Mouse (Mus musculus) megakaryocyte, embryonic 14.5 days (primary cell): ENCODE data around the gene Gaa. TPM values are rescaled to one million over a fixed set of nuclear protein-coding genes. Genes with fewer than 3 reads are reported as not detected.
"Not testable (repeated sequence)": the region's sequence is repeated elsewhere in the genome, so short reads cannot be mapped to it uniquely, and the experiment has no call there.

ENCODE experiments used
- H3K27me3 ChIP-seq: replicated peaks from 2 replicates; pipeline ENCODE3; 2012; ENCODE audit warnings: inconsistent platforms
- H3K36me3 ChIP-seq: replicated peaks from 2 replicates; pipeline ENCODE3; 2012; ENCODE audit warnings: low read length, inconsistent platforms, mixed read lengths
- H3K4me1 ChIP-seq: 2 replicates; pipeline ENCODE4 v1.6.1; 2012; ENCODE audit warnings: inconsistent platforms
- H3K4me3 ChIP-seq: replicated peaks from 2 replicates; pipeline ENCODE3; 2012; ENCODE audit warnings: moderate library complexity, mild to moderate bottlenecking, inconsistent platforms
- H3K9me3 ChIP-seq: 2 replicates; pipeline ENCODE4 v1.6.1; 2012; ENCODE audit warnings: inconsistent platforms
- FLI1 ChIP-seq: IDR thresholded peaks from 2 replicates; pipeline ENCODE4 v1.6.1; 2012; ENCODE audit warnings: low read length, inconsistent platforms, mixed read lengths
- GATA1 ChIP-seq: IDR thresholded peaks from 3 replicates; pipeline ENCODE4 v1.6.1; 2012; ENCODE audit warnings: mixed read lengths, low read length, inconsistent platforms, borderline replicate concordance
- polyA plus RNA-seq: library from polyadenylated mRNA; stranded (reverse); fragments of >175 nt; gene quantifications from 2 replicates; pipeline ENCODE4 v1.2.3, GENCODE M21; 2012; ENCODE audit warnings: low replicate concordance; ENCODE audit not compliant: insufficient read depth

The Gaa gene
- polyA plus RNA-seq, 1 experiment: 44.2 TPM

DNA sequence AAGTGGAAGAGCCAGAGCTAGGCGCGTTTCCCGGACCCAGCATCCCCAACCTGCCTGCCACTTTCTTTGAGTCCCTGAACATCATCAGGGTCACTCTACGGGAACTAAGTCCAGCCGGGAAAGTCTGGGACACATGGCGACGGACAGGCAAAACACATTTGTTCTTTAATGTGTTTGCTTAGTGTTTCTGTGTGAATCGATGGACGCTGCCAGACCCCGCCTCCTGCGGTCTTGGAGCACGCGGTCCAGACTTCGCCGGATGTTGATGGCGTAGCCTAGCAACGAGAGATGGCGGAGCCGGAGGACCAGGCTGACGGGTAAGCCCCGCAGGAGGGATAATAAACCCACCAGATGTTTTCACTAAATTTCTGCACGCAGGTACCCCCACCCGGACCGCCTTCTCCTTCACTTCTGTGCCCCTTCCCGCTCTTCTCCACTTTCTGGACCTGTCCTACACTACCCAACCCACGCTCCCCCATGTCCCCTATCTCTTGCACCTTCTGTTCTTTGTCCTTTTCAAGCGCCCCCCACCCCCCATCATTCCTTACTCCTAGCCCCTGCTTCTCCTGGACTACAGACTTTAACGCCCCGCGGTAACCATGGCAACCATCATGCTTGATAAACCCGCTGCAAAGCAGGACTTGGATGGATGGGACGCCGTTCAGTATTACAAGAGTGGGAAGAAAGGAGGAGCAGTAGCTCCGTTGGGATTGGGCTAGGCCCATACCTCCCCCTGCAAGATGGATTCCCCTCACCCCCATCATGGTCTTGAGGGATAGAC is 38.7 kb upstream of the Gaa start:
- TF ChIP-seq FLI1 (no peak), GATA1 (no peak)
- peaks cover 89% of the 10 kb centered on the region for H3K27me3 ChIP-seq
- H3K4me1 ChIP-seq: peaks cover 22% of the 10 kb centered on the region
- peak overlapping the region; percentile 92 for H3K4me3 ChIP-seq
- H3K9me3 ChIP-seq: no peaks in the 10 kb centered on the region
- H3K36me3 ChIP-seq: no peaks in the 10 kb centered on the region

DNA sequence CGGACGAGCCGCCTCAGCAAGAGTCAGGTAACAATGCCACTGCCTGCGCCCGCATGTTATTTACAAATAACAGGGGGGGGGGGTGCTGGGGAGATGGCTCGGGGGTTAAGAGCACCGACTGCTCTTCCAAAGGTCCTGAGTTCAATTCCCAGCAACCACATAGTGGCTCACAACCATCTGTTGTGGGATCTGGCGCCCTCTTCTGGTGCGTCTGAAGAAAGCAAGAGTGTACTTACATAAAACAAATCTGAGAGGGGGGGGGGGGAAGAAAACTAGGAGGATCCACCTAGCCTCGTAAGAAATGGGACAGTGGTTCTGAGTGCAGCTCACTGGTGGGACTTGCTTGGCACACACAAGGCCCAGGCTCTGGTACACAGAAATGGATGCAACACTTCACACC is 32.9 kb upstream of the Gaa start:
- Histone ChIP-seq H3K36me3 (no peaks in the 10 kb centered on the region), H3K9me3 (peaks cover 14% of the 10 kb centered on the region), H3K4me1 (peaks cover 24% of the 10 kb centered on the region), H3K4me3 (no peak overlapping the region), H3K27me3 (peaks cover 66% of the 10 kb centered on the region)
- TF ChIP-seq GATA1 (no peak), FLI1 (no peak)

DNA sequence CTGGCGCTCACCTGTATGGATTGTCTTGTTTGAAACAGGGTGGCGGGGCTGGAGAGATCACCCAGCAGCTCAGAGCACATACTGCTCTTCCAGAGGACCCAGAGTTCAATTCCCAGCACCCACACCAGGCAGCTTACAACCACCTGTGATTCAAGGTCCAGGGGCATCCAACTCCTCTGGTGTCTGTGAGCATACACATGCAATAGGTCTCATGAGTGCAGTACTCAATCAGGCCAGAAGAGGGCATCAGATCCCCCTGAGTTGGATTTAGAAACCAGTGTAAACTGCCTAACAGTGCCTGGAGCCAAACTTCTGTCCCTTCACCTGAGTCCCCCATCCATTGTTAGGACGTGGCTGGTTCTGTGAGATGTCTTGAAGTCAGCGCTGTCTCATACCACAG is 32.1 kb upstream of the Gaa start:
- Histone ChIP-seq H3K4me1 (peaks cover 24% of the 10 kb centered on the region), H3K27me3 (peaks cover 65% of the 10 kb centered on the region), H3K36me3 (no peaks in the 10 kb centered on the region), H3K4me3 (no peak overlapping the region), H3K9me3 (peaks cover 16% of the 10 kb centered on the region)
- TF ChIP-seq FLI1: no peak

DNA sequence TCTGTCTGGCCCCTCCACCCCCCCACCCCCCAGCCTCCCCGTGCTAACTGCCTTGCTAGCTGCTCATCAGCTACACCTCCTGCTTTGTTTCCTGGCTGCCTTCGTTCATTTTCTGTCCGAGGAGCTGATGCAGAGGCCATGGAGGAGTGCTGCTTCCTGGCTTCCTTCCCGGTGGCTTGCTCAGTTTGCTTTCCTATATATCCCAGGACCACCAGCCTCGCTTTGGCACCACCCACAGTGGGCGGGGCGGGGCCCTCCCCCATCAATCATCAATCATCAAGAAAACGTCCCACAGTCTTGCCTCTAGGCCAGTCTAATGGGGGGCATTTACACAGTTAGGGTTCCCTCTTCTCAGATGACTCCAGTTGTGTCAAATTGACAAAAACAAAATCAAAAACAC is 31.3 kb upstream of the Gaa start:
- peaks cover 59% of the 10 kb centered on the region for H3K27me3 ChIP-seq
- peaks cover 16% of the 10 kb centered on the region for H3K9me3 ChIP-seq

DNA sequence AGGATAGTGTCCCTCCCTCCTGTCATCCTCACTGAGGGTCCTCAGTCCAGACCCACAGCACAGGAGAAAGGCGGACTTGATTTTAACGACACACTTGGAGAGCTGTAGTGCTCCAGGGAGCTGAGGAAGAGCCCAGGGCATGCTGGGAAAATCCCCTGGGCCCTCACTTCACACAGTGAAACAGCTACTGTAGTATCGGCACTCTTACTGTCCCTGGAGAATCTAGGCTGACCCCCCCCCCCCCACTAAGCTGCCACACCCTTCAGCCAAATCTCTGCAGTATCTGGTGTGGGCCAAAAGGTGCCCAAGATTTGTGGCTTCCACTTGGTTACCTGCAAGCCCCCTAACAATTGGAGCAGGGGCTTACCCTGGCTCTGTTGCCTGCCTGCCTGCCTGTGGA is 30.7 kb upstream of the Gaa start:
- TF ChIP-seq FLI1 (no peak), GATA1 (no peak)
- H3K27me3 ChIP-seq: peaks cover 55% of the 10 kb centered on the region

More for the DNA sequence above, 31.3 kb upstream of the Gaa start:
- Histone ChIP-seq H3K4me3 (no peak overlapping the region), H3K4me1 (peaks cover 24% of the 10 kb centered on the region), H3K36me3 (no peaks in the 10 kb centered on the region)
- no peak for TF ChIP-seq FLI1
- TF ChIP-seq GATA1: no peak

DNA sequence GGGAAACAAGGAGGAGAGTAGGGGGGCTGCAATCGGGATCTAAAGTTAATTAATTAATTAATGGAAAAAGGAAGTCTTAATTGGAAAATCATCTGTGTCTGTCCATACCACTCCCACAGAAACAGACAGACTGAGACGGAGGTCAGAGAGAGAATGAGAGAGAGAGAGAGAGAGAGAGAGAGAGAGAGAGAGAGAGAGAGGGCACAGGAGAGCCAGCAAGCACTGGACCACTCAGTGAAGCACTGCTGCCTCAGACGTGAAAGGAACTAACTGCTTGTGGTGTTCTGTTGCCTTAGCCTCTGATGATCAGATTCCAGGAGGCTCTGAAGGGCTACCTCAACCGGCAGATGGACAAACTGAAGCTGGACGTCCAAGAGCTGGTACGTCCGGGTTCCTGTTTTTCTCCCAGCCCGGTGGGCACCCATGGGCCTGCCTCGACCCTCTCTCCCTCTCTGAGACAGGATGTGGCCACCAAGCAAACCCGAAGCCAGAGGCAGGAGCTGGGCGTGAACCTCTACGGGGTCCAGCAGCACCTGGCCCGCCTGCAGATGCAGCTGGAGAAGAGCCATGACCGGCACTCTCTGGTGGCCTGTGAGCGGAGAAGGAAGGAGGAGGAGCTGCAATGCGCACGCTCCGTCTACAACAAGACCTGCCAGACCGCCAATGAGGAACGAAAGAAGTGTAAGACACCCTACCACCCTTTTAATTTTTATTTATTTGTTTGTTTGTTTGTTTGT is 30.0 kb upstream of the Gaa start:
- H3K9me3 ChIP-seq: peaks cover 20% of the 10 kb centered on the region
- peaks cover 55% of the 10 kb centered on the region for H3K27me3 ChIP-seq
- TF ChIP-seq GATA1: no peak
- no peak for TF ChIP-seq FLI1
- no peaks in the 10 kb centered on the region for H3K36me3 ChIP-seq
- H3K4me3 ChIP-seq: peak overlapping the region; percentile 91
- peaks cover 24% of the 10 kb centered on the region for H3K4me1 ChIP-seq

More for the DNA sequence above, 30.7 kb upstream of the Gaa start:
- Histone ChIP-seq H3K4me3 (no peak overlapping the region), H3K4me1 (peaks cover 24% of the 10 kb centered on the region), H3K9me3 (peaks cover 16% of the 10 kb centered on the region), H3K36me3 (no peaks in the 10 kb centered on the region)

DNA sequence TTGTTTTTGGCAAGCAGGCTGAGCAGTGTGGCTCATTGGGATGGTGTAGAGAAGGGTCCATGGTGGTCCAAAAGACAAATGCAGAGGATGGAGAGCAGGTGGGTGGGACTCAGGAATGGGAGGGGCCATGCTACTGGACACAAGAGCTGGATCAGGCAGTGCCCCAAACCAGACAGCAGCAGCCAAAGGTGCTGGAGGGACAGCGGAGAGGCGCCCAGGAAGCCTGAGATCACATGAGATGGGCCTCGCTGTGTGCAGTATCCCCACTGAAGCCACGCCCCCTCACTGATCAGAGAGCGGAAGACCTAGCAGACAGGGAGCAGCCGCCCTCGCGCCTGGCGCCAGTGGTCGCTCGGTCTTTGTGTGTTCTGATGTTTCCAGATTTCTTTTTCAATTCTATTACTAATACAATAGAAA is 29.4 kb upstream of the Gaa start:
- peaks cover 58% of the 10 kb centered on the region for H3K27me3 ChIP-seq
- no peaks in the 10 kb centered on the region for H3K36me3 ChIP-seq
- H3K9me3 ChIP-seq: peaks cover 20% of the 10 kb centered on the region

DNA sequence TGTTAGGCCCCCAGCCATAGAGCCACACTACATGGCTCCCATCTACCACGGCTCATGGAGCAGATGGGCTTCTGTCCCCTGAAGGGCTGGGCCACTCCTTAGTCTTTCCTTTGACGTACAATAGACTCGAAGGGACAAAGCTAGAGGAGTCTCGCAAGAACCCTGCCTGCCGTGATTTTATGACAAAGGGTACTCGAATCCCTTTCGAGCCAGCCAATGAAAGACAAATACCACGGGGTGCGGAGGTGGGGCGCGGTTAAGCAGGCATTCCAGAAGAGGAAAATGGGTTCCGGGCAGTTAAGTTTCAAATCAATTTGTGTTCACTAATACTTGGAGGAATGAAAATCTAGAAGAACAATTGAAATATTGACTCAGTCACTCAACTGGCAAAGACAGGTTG is 28.2 kb upstream of the Gaa start:
- Histone ChIP-seq H3K4me3 (no peak overlapping the region), H3K4me1 (peaks cover 24% of the 10 kb centered on the region), H3K36me3 (no peaks in the 10 kb centered on the region), H3K27me3 (peaks cover 55% of the 10 kb centered on the region), H3K9me3 (peaks cover 17% of the 10 kb centered on the region)
- TF ChIP-seq GATA1: no peak
- TF ChIP-seq FLI1: no peak

More for the DNA sequence above, 29.4 kb upstream of the Gaa start:
- Histone ChIP-seq H3K4me3 (peak overlapping the region; percentile 91), H3K4me1 (peaks cover 24% of the 10 kb centered on the region)
- TF ChIP-seq GATA1 (no peak), FLI1 (no peak)

DNA sequence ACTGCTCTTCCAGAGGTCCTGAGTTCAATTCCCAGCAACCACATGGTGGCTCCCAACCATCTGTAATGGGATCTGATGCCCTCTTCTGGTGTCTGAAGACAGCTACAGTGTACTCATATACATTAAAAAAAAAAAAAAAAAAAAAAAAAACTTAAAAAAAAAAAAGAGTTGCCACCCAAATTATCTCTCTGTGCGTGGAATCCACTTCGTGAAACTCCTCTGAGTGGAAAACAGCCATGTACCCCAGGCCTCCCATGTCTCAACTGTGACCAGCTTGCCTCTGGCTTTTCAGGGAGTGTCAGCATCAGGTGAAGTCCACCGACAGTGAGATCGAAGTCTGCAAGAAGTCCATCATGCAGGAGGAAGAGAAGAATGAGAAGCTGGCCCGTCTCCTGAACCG is 22.1 kb upstream of the Gaa start:
- H3K4me3 ChIP-seq, H3K36me3 ChIP-seq, H3K4me1 ChIP-seq, H3K9me3 ChIP-seq: not testable (repeated sequence)
- peaks cover 40% of the 10 kb centered on the region for H3K27me3 ChIP-seq

DNA sequence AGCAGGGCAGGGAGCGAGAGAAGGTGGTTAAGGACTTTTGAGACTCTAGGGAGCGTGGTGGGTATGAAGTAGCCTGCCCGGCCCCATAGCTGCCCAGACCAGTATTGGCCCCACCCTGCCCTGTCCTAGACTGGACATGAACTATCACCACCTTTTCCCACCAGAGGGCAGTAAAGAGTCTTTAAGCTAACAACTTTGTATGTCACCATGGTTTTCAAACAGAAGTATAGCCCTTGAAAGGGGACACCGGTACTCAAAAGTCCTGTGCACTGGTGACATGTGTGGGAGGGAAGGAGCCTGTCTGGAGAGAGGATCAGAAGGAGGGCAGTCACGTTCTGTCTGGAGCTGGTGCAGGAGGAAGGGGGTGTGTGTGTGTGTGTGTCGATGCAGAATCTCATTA is 18.7 kb upstream of the Gaa start:
- TF ChIP-seq FLI1 (no peak), GATA1 (no peak)
- peaks cover 22% of the 10 kb centered on the region for H3K4me1 ChIP-seq
- no peaks in the 10 kb centered on the region for H3K36me3 ChIP-seq
- peaks cover 46% of the 10 kb centered on the region for H3K27me3 ChIP-seq
- peaks cover 3% of the 10 kb centered on the region; the same call in 1 of the 2 replicates for H3K9me3 ChIP-seq
- no peak overlapping the region for H3K4me3 ChIP-seq

DNA sequence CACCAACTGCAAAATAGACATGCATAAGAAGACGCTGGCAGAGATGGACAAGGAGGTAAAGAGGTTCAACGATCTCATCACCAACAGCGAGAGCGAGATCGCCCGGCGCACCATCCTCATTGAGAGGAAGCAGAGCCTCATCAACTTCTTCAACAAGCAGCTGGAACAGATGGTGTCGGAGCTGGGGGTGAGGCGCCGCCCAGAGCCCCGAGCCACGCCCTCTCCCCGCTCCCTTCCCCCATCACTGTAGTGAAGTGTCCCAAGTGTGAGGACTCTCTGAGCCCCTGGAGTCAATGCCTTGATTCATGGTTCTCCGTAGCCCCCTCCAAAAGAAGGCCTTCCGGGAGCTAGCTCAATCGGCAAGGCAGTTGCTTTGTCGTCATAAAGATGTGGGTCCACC is 16.7 kb upstream of the Gaa start:
- no peak overlapping the region for H3K4me3 ChIP-seq
- TF ChIP-seq FLI1 (no peak), GATA1 (no peak)
- H3K4me1 ChIP-seq: peaks cover 22% of the 10 kb centered on the region
- H3K36me3 ChIP-seq: no peaks in the 10 kb centered on the region
- H3K9me3 ChIP-seq: no peaks in the 10 kb centered on the region
- H3K27me3 ChIP-seq: peaks cover 44% of the 10 kb centered on the region
